Mouse (Mus musculus) CH12.LX (cell line): ENCODE results near the gene Dennd2c. TPM values are rescaled to one million over a fixed set of nuclear protein-coding genes. Genes with fewer than 3 reads are reported as not detected.

ENCODE experiments used
- DNase-seq: peaks from one replicate; pipeline ENCODE4 v3.0.0-alpha.2; 2013; ENCODE audit errors: extremely low read depth
- H3K27ac ChIP-seq: 2 replicates; pipeline ENCODE4 v1.5.1; 2012; ENCODE audit warnings: low read depth, mild to moderate bottlenecking, control low read depth, moderate library complexity; ENCODE audit not compliant: insufficient read depth
- H3K27me3 ChIP-seq: replicated peaks from 2 replicates; pipeline ENCODE3; 2012; ENCODE audit warnings: inconsistent platforms
- H3K36me3 ChIP-seq, 2 experiments: replicated peaks in 1 of 2; 2 replicates each; pipeline versions ENCODE3 to v1.6.1; 2012; ENCODE audit warnings: inconsistent platforms in 1 of 2, low read length in 1 of 2, mild to moderate bottlenecking in 1 of 2, mixed read lengths in 1 of 2, moderate library complexity in 1 of 2; ENCODE audit not compliant: control insufficient read depth in 1 of 2, insufficient read depth in 1 of 2
- H3K4me1 ChIP-seq, 2 experiments: 2 replicates each; pipeline ENCODE4 v1.6.1; 2012; ENCODE audit warnings: inconsistent platforms in 1 of 2, moderate library complexity in 1 of 2; ENCODE audit not compliant: insufficient read depth in 2 of 2, control insufficient read depth in 1 of 2
- H3K4me2 ChIP-seq: 2 replicates; pipeline ENCODE4 v1.6.1; 2012; ENCODE audit warnings: low read depth, mild to moderate bottlenecking, control low read depth; ENCODE audit not compliant: poor library complexity, insufficient read depth, severe bottlenecking
- H3K4me3 ChIP-seq, 3 experiments: fragments of 150-350 bp in 1 of 3; sonication (generic) in 1 of 3; replicated peaks in 1 of 3; 2 replicates each; pipeline versions ENCODE3 to v1.5.1; 2011 to 2012; ENCODE audit warnings: low read depth in 2 of 3, low read length in 2 of 3, mild to moderate bottlenecking in 2 of 3, moderate library complexity in 2 of 3, control low read depth in 1 of 3, improper control_type of control experiment in 1 of 3, inconsistent platforms in 1 of 3, mixed read lengths in 1 of 3; ENCODE audit not compliant: poor library complexity in 1 of 3
- H3K79me2 ChIP-seq: replicated peaks from 2 replicates; pipeline ENCODE4 v1.6.1; 2012; ENCODE audit warnings: mild to moderate bottlenecking, moderate library complexity; ENCODE audit not compliant: control insufficient read depth, poor library complexity, insufficient read depth, severe bottlenecking; ENCODE audit errors: extremely low read depth
- H3K9ac ChIP-seq: 2 replicates; pipeline ENCODE4 v1.6.1; 2012; ENCODE audit warnings: low read depth, mild to moderate bottlenecking, control low read depth, moderate library complexity; ENCODE audit not compliant: insufficient read depth
- H3K9me3 ChIP-seq: replicated peaks from 2 replicates; pipeline ENCODE3; 2012; ENCODE audit warnings: low read length, inconsistent platforms, mixed read lengths
- CHD1 ChIP-seq: IDR thresholded peaks from 2 replicates; pipeline ENCODE4 v1.6.1; 2012; ENCODE audit warnings: low read depth, low read length, improper control_type of control experiment, inconsistent platforms
- CHD2 ChIP-seq: IDR thresholded peaks from 2 replicates; pipeline ENCODE4 v1.6.1; 2011; ENCODE audit warnings: low read length, improper control_type of control experiment
- E2F4 ChIP-seq: IDR thresholded peaks from 2 replicates; pipeline ENCODE4 v1.6.1; 2011; ENCODE audit warnings: low read depth, low read length, improper control_type of control experiment; ENCODE audit not compliant: insufficient replicate concordance
- ELF1 ChIP-seq: IDR thresholded peaks from 2 replicates; pipeline ENCODE4 v1.6.1; 2014; ENCODE audit warnings: low read depth, mild to moderate bottlenecking, inconsistent platforms, low read length, improper control_type of control experiment
- EP300 ChIP-seq: IDR thresholded peaks from 2 replicates; pipeline ENCODE4 v1.6.1; 2011; ENCODE audit warnings: low read length, improper control_type of control experiment
- IRF4 ChIP-seq: IDR thresholded peaks from 2 replicates; pipeline ENCODE4 v1.6.1; 2014; ENCODE audit warnings: low read depth, mild to moderate bottlenecking, inconsistent platforms, low read length, improper control_type of control experiment
- JUND ChIP-seq: conservative IDR thresholded peaks from 2 replicates; pipeline ENCODE4 v1.6.1; 2011; ENCODE audit warnings: low read depth, low read length, improper control_type of control experiment
- MAFK ChIP-seq: IDR thresholded peaks from 2 replicates; pipeline ENCODE4 v1.6.1; 2011; ENCODE audit warnings: low read length, improper control_type of control experiment; ENCODE audit not compliant: insufficient replicate concordance
- MAZ ChIP-seq: IDR thresholded peaks from 2 replicates; pipeline ENCODE4 v1.6.1; 2012; ENCODE audit warnings: low read depth, mild to moderate bottlenecking, inconsistent platforms, low read length, improper control_type of control experiment, moderate library complexity
- MEF2A ChIP-seq: IDR thresholded peaks from 2 replicates; pipeline ENCODE4 v1.6.1; 2014; ENCODE audit warnings: low read depth, mild to moderate bottlenecking, inconsistent platforms, low read length, improper control_type of control experiment, borderline replicate concordance
- MXI1 ChIP-seq: IDR thresholded peaks from 2 replicates; pipeline ENCODE4 v1.6.1; 2011; ENCODE audit warnings: mild to moderate bottlenecking, low read depth, low read length, improper control_type of control experiment
- MYC ChIP-seq: IDR thresholded peaks from 2 replicates; pipeline ENCODE4 v1.6.1; 2011; ENCODE audit warnings: low read depth, mild to moderate bottlenecking, improper control_type of control experiment, low read length
- NRF1 ChIP-seq: IDR thresholded peaks from 2 replicates; pipeline ENCODE4 v1.6.1; 2014; ENCODE audit warnings: low read depth, mild to moderate bottlenecking, inconsistent platforms, low read length, improper control_type of control experiment, moderate library complexity
- PAX5 ChIP-seq: IDR thresholded peaks from 2 replicates; pipeline ENCODE4 v1.6.1; 2012; ENCODE audit warnings: low read length, inconsistent platforms, mixed read lengths
- POLR2A ChIP-seq: IDR thresholded peaks from 2 replicates; pipeline ENCODE4 v1.6.1; 2011; ENCODE audit warnings: low read depth, mild to moderate bottlenecking, improper control_type of control experiment, low read length
- POLR2AphosphoS2 ChIP-seq: IDR thresholded peaks from 2 replicates; pipeline ENCODE4 v1.6.1; 2011; ENCODE audit warnings: low read depth, low read length, improper control_type of control experiment
- SIN3A ChIP-seq: IDR thresholded peaks from 2 replicates; pipeline ENCODE4 v1.6.1; 2012; ENCODE audit warnings: low read length, improper control_type of control experiment, inconsistent platforms
- TBP ChIP-seq: conservative IDR thresholded peaks from 2 replicates; pipeline ENCODE4 v1.6.1; 2011; ENCODE audit warnings: low read depth, low read length, improper control_type of control experiment
- TCF12 ChIP-seq: IDR thresholded peaks from 2 replicates; pipeline ENCODE4 v1.6.1; 2014; ENCODE audit warnings: low read depth, mild to moderate bottlenecking, inconsistent platforms, low read length, improper control_type of control experiment
- UBTF ChIP-seq: IDR thresholded peaks from 2 replicates; pipeline ENCODE4 v1.6.1; 2012; ENCODE audit warnings: low read depth, mild to moderate bottlenecking, inconsistent platforms, low read length, improper control_type of control experiment, moderate library complexity
- USF1 ChIP-seq: IDR thresholded peaks from 2 replicates; pipeline ENCODE4 v1.6.1; 2014; ENCODE audit warnings: low read depth, mild to moderate bottlenecking, inconsistent platforms, low read length, improper control_type of control experiment
- USF2 ChIP-seq: conservative IDR thresholded peaks from 2 replicates; pipeline ENCODE4 v1.6.1; 2011; ENCODE audit warnings: low read depth, low read length, improper control_type of control experiment
- ZC3H11A ChIP-seq: IDR thresholded peaks from 2 replicates; pipeline ENCODE4 v1.6.1; 2012; ENCODE audit warnings: low read depth, mild to moderate bottlenecking, inconsistent platforms, low read length, improper control_type of control experiment
- ZMIZ1 ChIP-seq: IDR thresholded peaks from 2 replicates; pipeline ENCODE4 v1.6.1; 2012; ENCODE audit warnings: low read depth, mild to moderate bottlenecking, inconsistent platforms, low read length, improper control_type of control experiment
- dilution Hi-C: fragments of 300-500 bp; cut with MboI; formaldehyde crosslinking; loops from 2 replicates; pipeline ENCODE4 v1.14.3; 2020; ENCODE audit warnings: low sequenced_read_pairs; ENCODE audit not compliant: extremely low pct_unique_long_range_greater_than_20kb, extremely low pct_ligation_motif_present
- in situ Hi-C: fragments of 300-500 bp; cut with MboI; formaldehyde crosslinking; loops from 3 replicates; pipeline ENCODE4 v1.14.3; 2019; ENCODE audit warnings: low sequenced_read_pairs, low pct_ligation_motif_present, low pct_unique_long_range_greater_than_20kb, mixed read lengths
- polyA plus RNA-seq: library from polyadenylated mRNA; unstranded; fragments of >175 nt; gene quantifications from 2 replicates; pipeline ENCODE4 v1.2.1, GENCODE M21; 2012; ENCODE audit warnings: low read depth; ENCODE audit not compliant: insufficient read length
- total RNA-seq, 2 experiments: library from RNA; depleted of rRNA; stranded (reverse); fragments of 300-350 nt in 1 of 2; fragments of >200 nt in 1 of 2; gene quantifications; 2 replicates each; pipeline ENCODE4 v1.2.3; 2012 to 2014

Dennd2c gene
- total and polyA plus RNA-seq, 3 experiments = 0.13 to 0.27 (median 0.19) TPM

DNA sequence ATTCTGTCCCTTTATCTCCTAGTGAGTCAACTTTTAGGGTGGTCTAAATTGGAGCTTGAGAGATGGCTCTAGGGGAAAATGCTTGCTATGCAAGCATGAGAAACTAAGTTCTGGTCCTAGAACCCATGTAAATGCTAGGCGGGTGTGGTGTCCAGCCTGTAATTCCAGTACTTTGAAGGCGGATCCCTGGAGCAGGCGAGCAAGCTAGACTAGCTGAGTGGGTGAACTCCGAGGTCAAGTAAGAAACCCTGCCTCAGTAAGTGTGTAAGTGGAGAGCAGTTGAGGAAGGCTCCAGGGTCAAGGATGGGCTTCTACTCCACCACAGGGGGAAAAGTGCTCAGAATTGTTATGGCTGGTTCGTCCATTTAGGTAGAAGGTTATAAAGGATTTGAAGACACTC lies 25.3 kb downstream of the Dennd2c start:
- in situ Hi-C loops (no loop called here), dilution Hi-C loops (no loop called here)
- Histone ChIP-seq H3K4me1 (peaks cover 0 to 15% of the 10 kb centered on the region in 2 experiments; a peak in 2 of 4 replicates), H3K79me2 (no peaks in the 10 kb centered on the region), H3K4me2 (no peak overlapping the region), H3K36me3 (no peaks in the 10 kb centered on the region), H3K4me3 (no peak overlapping the region), H3K27ac (no peak overlapping the region), H3K27me3 (no peaks in the 10 kb centered on the region), H3K9ac (no peak overlapping the region), H3K9me3 (no peaks in the 10 kb centered on the region)
- no peak for DNase-seq
- no peak for TF ChIP-seq MEF2A
- TF ChIP-seq ZC3H11A = no peak
- no peak for TF ChIP-seq MXI1

DNA sequence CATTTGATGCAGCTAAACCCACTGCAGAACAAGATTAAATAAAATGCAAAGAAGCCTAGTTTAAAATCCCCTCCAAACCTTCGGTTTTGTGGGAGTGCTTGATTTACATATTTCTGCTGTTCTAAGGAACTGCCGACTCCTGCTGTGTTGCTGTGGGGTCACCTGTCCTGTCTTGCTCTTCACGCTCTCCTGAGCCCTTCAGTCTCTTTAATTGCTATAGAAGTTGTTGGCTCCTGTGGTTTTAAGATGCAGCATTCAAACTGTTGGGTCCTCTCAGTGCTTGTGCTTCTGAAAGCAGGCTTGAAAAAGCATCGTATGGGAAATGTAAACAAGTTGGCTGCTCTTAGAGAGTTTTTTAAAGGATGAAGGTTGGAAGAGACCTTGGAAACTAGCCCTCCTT lies 25.8 kb downstream of the Dennd2c start:
- Histone ChIP-seq H3K79me2 (no peaks in the 10 kb centered on the region), H3K9me3 (no peaks in the 10 kb centered on the region), H3K9ac (no peak overlapping the region), H3K4me1 (peaks cover 0 to 15% of the 10 kb centered on the region in 2 experiments; a peak in 2 of 4 replicates), H3K27ac (no peak overlapping the region), H3K4me3 (no peak overlapping the region), H3K27me3 (no peaks in the 10 kb centered on the region), H3K4me2 (no peak overlapping the region), H3K36me3 (no peaks in the 10 kb centered on the region)
- dilution Hi-C loops (no loop called here), in situ Hi-C loops (no loop called here)
- DNase-seq = no peak
- no peak for TF ChIP-seq IRF4
- no peak for TF ChIP-seq EP300
- TF ChIP-seq TBP = no peak
- no peak for TF ChIP-seq CHD2
- no peak for TF ChIP-seq MYC
- TF ChIP-seq MAZ = no peak

DNA sequence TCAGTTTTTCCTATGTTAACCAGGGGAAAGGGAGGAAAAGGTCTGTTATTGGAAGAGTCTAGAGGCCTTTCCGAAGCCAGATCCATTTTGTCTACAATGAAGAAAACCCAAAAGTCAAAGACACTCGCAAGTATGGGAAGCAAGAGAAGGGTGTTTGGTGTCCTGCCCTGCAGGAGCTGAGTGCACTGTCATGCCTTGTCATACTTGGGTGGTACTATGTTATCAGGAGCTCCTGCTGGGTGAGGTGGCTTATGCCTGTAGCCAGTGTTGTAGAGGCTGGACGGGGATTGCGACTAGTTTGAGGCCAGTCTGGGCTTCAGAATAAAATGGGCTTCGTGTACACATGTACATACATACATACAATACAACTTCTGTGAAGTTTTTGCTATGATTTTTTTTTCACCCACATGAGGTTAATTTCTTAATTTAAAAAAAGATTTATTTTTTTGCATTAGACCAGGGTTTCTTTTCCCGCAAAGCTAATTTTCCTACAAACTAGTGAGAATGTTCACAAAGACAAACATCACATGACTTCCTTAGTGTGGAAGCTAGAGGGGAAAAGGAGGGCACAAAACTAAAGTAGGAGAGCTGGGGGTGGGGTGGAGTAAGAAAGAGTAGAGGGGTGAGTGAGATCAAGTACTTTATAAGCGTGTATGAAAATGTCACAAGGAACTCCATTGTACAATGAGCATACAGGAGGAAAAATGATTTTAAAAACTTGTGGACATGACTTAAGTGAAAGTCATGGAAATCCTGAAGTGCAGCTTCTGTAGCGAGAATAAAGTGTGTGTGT lies 27.2 kb downstream of the Dennd2c start:
- DNase-seq = no peak

More for the DNA sequence above, 27.2 kb downstream of the Dennd2c start:
- H3K9ac ChIP-seq = no peak overlapping the region
- H3K9me3 ChIP-seq = no peaks in the 10 kb centered on the region
- no peak overlapping the region for H3K4me2 ChIP-seq
- H3K79me2 ChIP-seq = no peaks in the 10 kb centered on the region
- in situ Hi-C loops (no loop called here), dilution Hi-C loops (no loop called here)
- H3K4me1 ChIP-seq = peaks cover 0 to 15% of the 10 kb centered on the region in 2 experiments; a peak in 2 of 4 replicates
- TF ChIP-seq MXI1 (no peak), POLR2AphosphoS2 (no peak), ZMIZ1 (no peak), UBTF (no peak), E2F4 (no peak), JUND (no peak), POLR2A (no peak), MAFK (no peak), TCF12 (no peak), USF1 (no peak), ELF1 (no peak), PAX5 (no peak), IRF4 (no peak), NRF1 (no peak), MYC (no peak), SIN3A (no peak), CHD1 (no peak), TBP (no peak), USF2 (no peak), MEF2A (no peak)
- TF ChIP-seq, all 38 proteins: peak for 0
- Histone ChIP-seq H3K27me3 (no peaks in the 10 kb centered on the region), H3K27ac (no peak overlapping the region), H3K4me3 (no peak overlapping the region), H3K36me3 (no peaks in the 10 kb centered on the region)
